Mouse (Mus musculus): Measurements from ENCODE around the gene Eps8l3. TPM values are rescaled to one million over a fixed set of nuclear protein-coding genes. Genes with fewer than 3 reads are reported as not detected.

Gene Eps8l3
- not detected in 2 replicates for polyA plus RNA-seq (2012; ENCODE audit: insufficient read depth, insufficient read length, missing spikeins)

DNA sequence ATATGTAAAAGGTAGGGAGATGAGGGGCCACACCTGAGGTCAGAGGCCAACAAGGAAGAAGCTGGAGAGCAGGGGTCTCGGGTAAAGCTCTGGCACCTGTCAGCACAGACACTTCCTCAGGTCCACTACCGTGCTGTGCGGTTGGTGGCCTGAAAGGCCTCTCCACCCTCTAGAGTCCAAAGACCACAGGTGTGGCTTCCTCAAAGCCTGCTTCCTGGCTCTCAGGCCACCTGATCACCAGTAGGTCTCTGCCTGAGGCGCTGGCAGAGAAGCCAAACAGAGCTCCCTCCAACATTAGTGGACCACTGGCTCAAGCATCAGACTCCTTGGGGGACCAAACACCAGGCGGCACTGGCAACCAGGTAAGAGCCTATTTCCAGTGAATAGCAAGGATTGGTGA is at the start of gene Eps8l3:
Gene Eps8l3, plus strand, starts transcription at position 225 of the 400 bp plus-strand sequence.
- Histone ChIP-seq H3K4me3 (ENCODE audit: insufficient read depth, low read depth, low read length) (no peak within 1 kb of the TSS), H3K27ac (replicated peaks; ENCODE audit: low read depth, low read length) (no peak within 1 kb of the TSS), H3K4me1 (ENCODE audit: control insufficient read depth, insufficient read depth, insufficient read length, low read length) (no peaks in the 10 kb centered on the region)

GRCm38 (mm10) chr3:107827873-107828405 is 49.1 kb upstream of the Eps8l3 start:
- H3K4me3 ChIP-seq (ENCODE audit: insufficient read depth, low read depth, low read length) = no peak overlapping the region
- H3K4me1 ChIP-seq (ENCODE audit: control insufficient read depth, insufficient read depth, insufficient read length, low read length) = peaks cover 21% of the 10 kb centered on the region
- H3K27ac ChIP-seq (replicated peaks; ENCODE audit: low read depth, low read length) = no peak overlapping the region

GRCm38 (mm10) chr3:107828518-107828917 is 48.5 kb upstream of the Eps8l3 start:
- H3K4me1 ChIP-seq (ENCODE audit: control insufficient read depth, insufficient read depth, insufficient read length, low read length) = peaks cover 21% of the 10 kb centered on the region
- no peak overlapping the region for H3K27ac ChIP-seq (replicated peaks; ENCODE audit: low read depth, low read length)
- no peak overlapping the region for H3K4me3 ChIP-seq (ENCODE audit: insufficient read depth, low read depth, low read length)

DNA sequence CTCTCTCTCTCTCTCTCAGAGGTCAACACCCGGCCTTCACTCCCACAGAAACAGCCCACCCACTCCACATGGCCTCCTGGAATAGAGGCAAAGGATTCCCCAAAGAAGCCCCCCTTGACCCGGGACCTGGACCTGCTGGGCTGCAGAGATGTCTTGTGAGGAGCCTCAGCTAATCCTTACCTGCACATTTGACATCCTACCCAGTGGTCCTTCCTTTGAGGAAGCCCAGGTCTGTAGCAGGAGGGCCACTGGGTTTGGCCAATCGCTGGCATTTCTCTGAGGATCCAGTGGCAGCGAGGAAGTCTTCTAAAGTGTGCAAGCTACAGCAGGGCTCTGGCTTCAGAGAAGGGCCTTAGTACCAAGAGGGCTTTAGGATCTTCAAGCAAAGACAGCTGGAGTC is 48.0 kb upstream of the Eps8l3 start:
- Histone ChIP-seq H3K27ac (replicated peaks; ENCODE audit: low read depth, low read length) (no peak overlapping the region), H3K4me1 (ENCODE audit: control insufficient read depth, insufficient read depth, insufficient read length, low read length) (peaks cover 21% of the 10 kb centered on the region), H3K4me3 (ENCODE audit: insufficient read depth, low read depth, low read length) (no peak overlapping the region)

DNA sequence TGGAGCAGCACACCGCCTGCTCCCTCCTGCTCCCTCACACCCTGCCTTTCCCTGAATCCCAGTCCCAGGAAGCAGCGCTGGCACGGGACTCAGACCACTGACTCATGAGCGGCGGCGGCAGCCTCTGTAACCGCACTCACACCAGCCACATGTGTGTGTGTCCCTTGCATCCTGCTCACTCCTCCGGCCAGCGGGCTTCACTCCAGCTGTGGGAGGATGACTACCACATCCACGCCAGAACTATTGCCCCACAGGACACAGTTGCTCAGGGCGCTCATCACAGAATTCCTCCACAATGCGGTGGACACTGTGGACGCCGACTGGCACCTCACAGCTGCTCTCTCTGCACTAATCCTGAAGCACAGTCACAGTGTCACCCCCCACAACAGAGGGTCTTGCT is 47.4 kb upstream of the Eps8l3 start:
- Histone ChIP-seq H3K27ac (replicated peaks; ENCODE audit: low read depth, low read length) (no peak overlapping the region), H3K4me1 (ENCODE audit: control insufficient read depth, insufficient read depth, insufficient read length, low read length) (peaks cover 21% of the 10 kb centered on the region), H3K4me3 (ENCODE audit: insufficient read depth, low read depth, low read length) (no peak overlapping the region)

DNA sequence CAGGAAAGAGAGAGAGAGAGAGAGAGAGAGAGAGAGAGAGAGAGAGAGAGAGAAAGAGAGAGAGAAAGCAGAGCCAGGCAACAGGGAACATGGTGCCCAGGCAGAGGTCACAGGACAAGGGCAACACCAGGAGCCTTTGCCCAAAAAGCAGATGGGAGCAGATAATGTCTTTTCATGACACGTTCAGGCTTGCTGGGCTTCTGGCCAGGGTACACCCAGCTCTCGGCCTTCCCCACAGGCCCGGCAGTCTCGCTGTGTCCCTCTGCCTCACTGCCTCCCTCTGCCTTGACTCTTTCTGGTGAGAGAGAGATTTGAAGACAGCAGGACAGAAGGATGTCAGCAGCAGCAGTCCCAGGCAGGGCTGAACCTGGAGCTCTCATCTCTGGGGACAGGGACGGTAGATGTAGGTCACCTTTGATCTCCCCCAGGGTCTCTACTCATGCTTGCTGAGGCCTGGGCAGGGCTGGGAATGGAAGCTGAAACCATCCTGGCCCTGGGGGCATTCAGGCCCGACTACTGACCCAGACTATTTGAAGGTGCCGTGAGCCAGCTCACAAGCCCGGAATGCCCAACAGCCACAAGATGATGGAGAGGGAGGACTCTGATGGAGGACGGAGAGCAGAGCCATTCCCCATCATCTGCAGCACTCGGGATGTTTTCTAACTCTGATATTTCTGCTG is 45.0 kb upstream of the Eps8l3 start:
- Histone ChIP-seq H3K4me3 (ENCODE audit: insufficient read depth, low read depth, low read length) (no peak overlapping the region), H3K4me1 (ENCODE audit: control insufficient read depth, insufficient read depth, insufficient read length, low read length) (peaks cover 6% of the 10 kb centered on the region; the same call in 1 of the 2 replicates), H3K27ac (replicated peaks; ENCODE audit: low read depth, low read length) (no peak overlapping the region)

GRCm38 (mm10) chr3:107832645-107833044 is 44.4 kb upstream of the Eps8l3 start:
- peaks cover 6% of the 10 kb centered on the region; the same call in 1 of the 2 replicates for H3K4me1 ChIP-seq (ENCODE audit: control insufficient read depth, insufficient read depth, insufficient read length, low read length)
- H3K27ac ChIP-seq (replicated peaks; ENCODE audit: low read depth, low read length) = no peak overlapping the region
- no peak overlapping the region for H3K4me3 ChIP-seq (ENCODE audit: insufficient read depth, low read depth, low read length)

- H3K4me1 ChIP-seq (ENCODE audit: control insufficient read depth, insufficient read depth, insufficient read length, low read length) = peaks cover 6% of the 10 kb centered on the region; the same call in 1 of the 2 replicates
- no peak overlapping the region for H3K27ac ChIP-seq (replicated peaks; ENCODE audit: low read depth, low read length)
- H3K4me3 ChIP-seq (ENCODE audit: insufficient read depth, low read depth, low read length) = no peak overlapping the region
Measured at GRCm38 (mm10) chr3:107833370-107833769, 43.7 kb upstream of the Eps8l3 start.

- Histone ChIP-seq H3K4me1 (ENCODE audit: control insufficient read depth, insufficient read depth, insufficient read length, low read length) (0 out of 2 replicates have a peak, but pooled peaks cover 6% of the 10 kb centered on the region), H3K27ac (replicated peaks; ENCODE audit: low read depth, low read length) (no peak overlapping the region)
Measured at GRCm38 (mm10) chr3:107833872-107834341, 43.1 kb upstream of the Eps8l3 start.

GRCm38 (mm10) chr3:107835301-107835700 is 41.7 kb upstream of the Eps8l3 start:
- Histone ChIP-seq H3K4me3 (ENCODE audit: insufficient read depth, low read depth, low read length) (no peak overlapping the region), H3K27ac (replicated peaks; ENCODE audit: low read depth, low read length) (no peak overlapping the region), H3K4me1 (ENCODE audit: control insufficient read depth, insufficient read depth, insufficient read length, low read length) (0 out of 2 replicates have a peak, but pooled peaks cover 3% of the 10 kb centered on the region)

More at GRCm38 (mm10) chr3:107833872-107834341, 43.1 kb upstream of the Eps8l3 start:
- no peak overlapping the region for H3K4me3 ChIP-seq (ENCODE audit: insufficient read depth, low read depth, low read length)

- Histone ChIP-seq H3K4me3 (ENCODE audit: insufficient read depth, low read depth, low read length) (no peak overlapping the region), H3K4me1 (ENCODE audit: control insufficient read depth, insufficient read depth, insufficient read length, low read length) (peaks cover 5% of the 10 kb centered on the region; the same call in 1 of the 2 replicates), H3K27ac (replicated peaks; ENCODE audit: low read depth, low read length) (no peak overlapping the region)
Measured at GRCm38 (mm10) chr3:107839855-107840254, 37.2 kb upstream of the Eps8l3 start.

DNA sequence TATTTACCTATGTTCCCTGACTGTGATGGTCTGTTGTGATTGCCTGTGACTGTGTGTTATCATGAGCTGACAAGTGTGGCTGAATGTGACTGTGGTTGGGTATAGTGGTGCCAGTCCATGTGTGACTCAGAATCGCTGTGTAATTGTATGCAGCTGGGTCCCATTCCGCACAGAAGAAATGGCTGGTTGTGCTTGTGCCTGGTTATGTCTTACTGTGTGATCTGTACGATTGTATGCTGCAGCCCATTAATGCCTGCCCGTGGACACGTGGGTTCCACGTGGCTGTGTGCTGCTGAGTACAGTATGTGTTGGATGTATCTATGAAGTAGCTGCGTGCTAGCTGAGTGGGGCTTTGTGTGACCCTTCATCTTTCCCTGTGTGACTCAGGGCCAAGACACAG is 36.2 kb upstream of the Eps8l3 start:
- Histone ChIP-seq H3K27ac (replicated peaks; ENCODE audit: low read depth, low read length) (no peak overlapping the region), H3K4me3 (ENCODE audit: insufficient read depth, low read depth, low read length) (no peak overlapping the region), H3K4me1 (ENCODE audit: control insufficient read depth, insufficient read depth, insufficient read length, low read length) (peaks cover 5% of the 10 kb centered on the region; the same call in 1 of the 2 replicates)

- peaks cover 5% of the 10 kb centered on the region; the same call in 1 of the 2 replicates for H3K4me1 ChIP-seq (ENCODE audit: control insufficient read depth, insufficient read depth, insufficient read length, low read length)
- no peak overlapping the region for H3K27ac ChIP-seq (replicated peaks; ENCODE audit: low read depth, low read length)
- H3K4me3 ChIP-seq (ENCODE audit: insufficient read depth, low read depth, low read length) = no peak overlapping the region
Measured at GRCm38 (mm10) chr3:107841370-107841769, 35.7 kb upstream of the Eps8l3 start.

GRCm38 (mm10) chr3:107843406-107843805 is 33.6 kb upstream of the Eps8l3 start:
- H3K4me1 ChIP-seq (ENCODE audit: control insufficient read depth, insufficient read depth, insufficient read length, low read length) = peaks cover 5% of the 10 kb centered on the region; the same call in 1 of the 2 replicates
- no peak overlapping the region for H3K27ac ChIP-seq (replicated peaks; ENCODE audit: low read depth, low read length)
- H3K4me3 ChIP-seq (ENCODE audit: insufficient read depth, low read depth, low read length) = no peak overlapping the region

GRCm38 (mm10) chr3:107844001-107844400 is 33.0 kb upstream of the Eps8l3 start:
- no peak overlapping the region for H3K4me3 ChIP-seq (ENCODE audit: insufficient read depth, low read depth, low read length)
- no peak overlapping the region for H3K27ac ChIP-seq (replicated peaks; ENCODE audit: low read depth, low read length)
- H3K4me1 ChIP-seq (ENCODE audit: control insufficient read depth, insufficient read depth, insufficient read length, low read length) = peaks cover 5% of the 10 kb centered on the region; the same call in 1 of the 2 replicates

DNA sequence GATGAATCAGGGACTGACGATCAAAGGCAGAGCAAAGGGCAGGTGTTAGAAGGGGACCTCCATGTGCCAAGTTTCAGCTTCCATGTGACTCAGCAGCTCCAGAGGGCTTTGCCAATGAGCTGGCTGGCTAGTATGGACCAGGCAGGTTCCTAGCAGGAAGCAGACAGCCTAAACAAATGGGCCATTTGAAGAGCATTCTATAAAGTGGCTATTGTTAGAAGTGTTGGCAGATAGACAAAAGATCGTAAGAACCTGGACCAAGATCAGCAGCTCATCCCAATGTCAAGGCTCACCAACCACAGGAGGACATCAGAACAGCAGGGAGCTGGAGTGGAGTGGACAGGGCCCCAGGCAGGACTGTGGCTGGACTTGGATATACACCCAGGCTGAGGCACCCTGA is 32.5 kb upstream of the Eps8l3 start:
- H3K27ac ChIP-seq (replicated peaks; ENCODE audit: low read depth, low read length) = no peak overlapping the region
- H3K4me1 ChIP-seq (ENCODE audit: control insufficient read depth, insufficient read depth, insufficient read length, low read length) = peaks cover 7% of the 10 kb centered on the region; the same call in 1 of the 2 replicates
- H3K4me3 ChIP-seq (ENCODE audit: insufficient read depth, low read depth, low read length) = no peak overlapping the region

Data from brown adipose tissue, adult 24 weeks (tissue).